Mouse (Mus musculus) neural tube, embryonic 12.5 days (tissue): ENCODE data around the gene Yipf3. TPM values are rescaled to one million over a fixed set of nuclear protein-coding genes. Genes with fewer than 3 reads are reported as not detected.

Experiments used
- ATAC-seq: fragments of 200-750 bp; cut with Nextera tagmentation; 2 replicates; pipeline ENCODE4 v1.8.0; 2017; ENCODE audit warnings: low read depth, mild to moderate bottlenecking, moderate TSS enrichment, moderate library complexity; ENCODE audit not compliant: low FRiP score
- H3K27ac ChIP-seq: fragments of 300-500 bp; sonication (generic); 2 replicates; pipeline ENCODE4 v1.5.1; 2016
- H3K27me3 ChIP-seq: fragments of 300-500 bp; sonication (generic); replicated peaks from 2 replicates; pipeline ENCODE4 v1.6.1; 2016; ENCODE audit warnings: mild to moderate bottlenecking
- H3K36me3 ChIP-seq: fragments of 300-500 bp; sonication (generic); 2 replicates; pipeline ENCODE4 v1.6.1; 2016; ENCODE audit warnings: mild to moderate bottlenecking
- H3K4me1 ChIP-seq: fragments of 300-500 bp; sonication (generic); 2 replicates; pipeline ENCODE4 v1.6.1; 2016
- H3K4me2 ChIP-seq: fragments of 300-500 bp; sonication (generic); replicated peaks from 2 replicates; pipeline ENCODE4 v1.6.1; 2016; ENCODE audit warnings: mild to moderate bottlenecking
- H3K4me3 ChIP-seq: fragments of 300-500 bp; sonication (generic); 2 replicates; pipeline ENCODE4 v1.5.1; 2016
- H3K9ac ChIP-seq: fragments of 300-500 bp; sonication (generic); 2 replicates; pipeline ENCODE4 v1.6.1; 2016; ENCODE audit warnings: mild to moderate bottlenecking
- H3K9me3 ChIP-seq: fragments of 300-500 bp; sonication (generic); 2 replicates; pipeline ENCODE4 v1.6.1; 2016; ENCODE audit warnings: mild to moderate bottlenecking
- WGBS: fragments of 180-500 bp; shearing (Covaris S2); methylation state at CpG from one replicate; pipeline ENCODE4 v1.1.7; 2016; 5-methylcytosine and 5-hydroxymethylcytosine counted together
- polyA plus RNA-seq: library from polyadenylated mRNA; unstranded; fragments of >200 nt; fragmentation: Nextera tagmentation; extraction: Ambion mirVana; gene quantifications from 2 replicates; pipeline ENCODE4 v1.2.1, GENCODE M21; 2016

Gene Yipf3
- polyA plus RNA-seq, 1 experiment from 2014 or later, result 73.9 TPM

DNA sequence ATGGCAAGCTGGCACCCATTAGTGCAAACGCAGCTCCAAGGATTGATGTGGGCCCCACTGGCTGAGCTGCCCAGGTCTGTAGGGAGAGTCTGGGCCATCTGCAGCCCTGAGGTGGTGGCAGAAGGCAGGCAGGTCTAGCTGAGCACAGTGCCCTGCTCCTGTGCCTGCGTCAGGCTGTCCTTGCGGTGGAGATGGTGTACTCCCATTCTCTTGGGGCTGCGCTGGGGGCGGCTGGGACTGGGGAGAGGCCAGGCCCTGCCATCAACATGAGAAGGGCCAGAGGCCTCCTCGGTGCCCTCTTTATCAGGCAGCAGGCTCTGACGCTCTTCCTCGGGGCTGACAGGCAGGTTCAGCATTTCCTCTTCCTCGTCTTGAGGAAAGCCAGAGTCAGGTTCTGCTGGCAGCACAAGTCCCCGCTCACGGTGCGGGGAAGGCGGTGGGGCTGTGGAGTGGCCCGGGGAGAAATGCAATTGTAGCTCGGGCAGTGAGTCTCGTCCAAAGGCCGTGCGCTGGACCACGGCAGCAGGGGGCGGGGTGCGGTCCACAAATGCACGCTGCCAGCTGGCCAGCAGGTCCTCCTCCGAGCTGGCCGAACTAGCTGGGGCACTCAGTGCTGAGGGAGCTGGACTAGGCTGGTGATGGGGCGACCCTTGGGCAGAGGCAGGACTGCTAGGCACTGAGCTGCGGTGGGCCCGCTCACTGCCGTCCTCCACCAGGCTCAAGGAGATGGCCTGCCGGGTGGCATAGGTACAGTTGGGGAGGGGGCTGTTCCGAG is 10.6 kb downstream of the Yipf3 start:
- 91% methylated on average over 30 of the region's 30 CpGs for WGBS
- Histone ChIP-seq H3K4me2 (no peak overlapping the region), H3K36me3 (peaks cover 59% of the 10 kb centered on the region), H3K27me3 (peaks cover 11% of the 10 kb centered on the region), H3K4me1 (peaks cover 14% of the 10 kb centered on the region; the same call in 1 of the 2 replicates), H3K9ac (no peak overlapping the region), H3K4me3 (no peak overlapping the region), H3K27ac (no peak overlapping the region), H3K9me3 (no peaks in the 10 kb centered on the region)
- ATAC-seq, result no peak

DNA sequence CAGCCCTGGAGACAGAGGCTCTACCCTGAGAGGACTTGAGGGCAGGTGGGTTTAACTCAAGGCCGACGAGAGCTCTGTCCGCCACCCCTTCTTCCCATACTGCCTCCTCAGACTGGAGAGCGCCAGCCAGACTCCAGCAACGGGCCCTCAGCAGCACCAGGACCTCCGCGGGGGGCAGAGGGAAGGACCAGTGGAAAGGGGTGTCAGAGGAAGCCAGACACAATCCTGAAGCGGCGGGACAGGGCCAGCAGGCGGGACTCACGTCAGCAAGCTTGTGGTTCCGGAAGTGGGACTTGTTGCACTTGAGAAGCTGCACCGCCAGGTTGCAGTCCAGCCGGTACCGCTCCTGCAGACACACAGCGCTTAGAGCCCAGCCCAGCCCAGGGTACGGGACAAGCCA is 11.8 kb downstream of the Yipf3 start:
- Histone ChIP-seq H3K4me3 (no peak overlapping the region), H3K27ac (no peak overlapping the region), H3K4me1 (peaks cover 8% of the 10 kb centered on the region; the same call in 1 of the 2 replicates), H3K36me3 (peaks cover 71% of the 10 kb centered on the region), H3K27me3 (peaks cover 9% of the 10 kb centered on the region), H3K9me3 (no peaks in the 10 kb centered on the region), H3K9ac (no peak overlapping the region), H3K4me2 (no peak overlapping the region)
- 91% methylated on average over 17 of the region's 17 CpGs for WGBS
- ATAC-seq, result no peak

GRCm38 (mm10) chr17:46262201-46262694 is 14.4 kb downstream of the Yipf3 start:
- WGBS, result 89% methylated on average over 5 of the region's 5 CpGs
- Histone ChIP-seq H3K9ac (no peak overlapping the region), H3K4me2 (no peak overlapping the region), H3K4me1 (no peaks in the 10 kb centered on the region), H3K4me3 (no peak overlapping the region), H3K9me3 (no peaks in the 10 kb centered on the region), H3K27me3 (no peaks in the 10 kb centered on the region), H3K27ac (no peak overlapping the region), H3K36me3 (peaks cover 77% of the 10 kb centered on the region)
- ATAC-seq, result no peak

DNA sequence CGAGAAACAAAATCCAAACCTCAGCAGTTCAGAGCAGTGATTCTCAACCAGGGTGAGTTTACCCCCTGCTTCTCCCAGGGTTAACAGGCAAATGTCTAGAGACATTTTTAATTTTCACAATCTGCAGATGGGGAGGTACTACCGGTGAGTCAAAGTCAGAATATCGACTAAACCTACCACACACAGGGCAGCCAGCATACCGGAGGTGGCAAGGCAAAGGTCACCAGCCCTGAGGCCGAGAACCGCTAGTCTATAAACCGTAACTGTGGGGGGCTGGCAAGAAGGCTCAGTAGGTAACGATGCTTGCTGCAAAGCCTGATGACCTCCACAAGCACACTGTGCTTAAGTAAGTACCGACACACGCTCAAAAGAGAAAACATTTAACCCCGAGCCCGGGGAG is 17.6 kb downstream of the Yipf3 start:
- Histone ChIP-seq H3K9ac (no peak overlapping the region), H3K4me3 (no peak overlapping the region), H3K36me3 (peaks cover 72% of the 10 kb centered on the region), H3K4me2 (no peak overlapping the region), H3K9me3 (no peaks in the 10 kb centered on the region), H3K27me3 (no peaks in the 10 kb centered on the region), H3K27ac (no peak overlapping the region), H3K4me1 (no peaks in the 10 kb centered on the region)
- WGBS, result 92% methylated on average over 12 of the region's 12 CpGs
- no peak for ATAC-seq

DNA sequence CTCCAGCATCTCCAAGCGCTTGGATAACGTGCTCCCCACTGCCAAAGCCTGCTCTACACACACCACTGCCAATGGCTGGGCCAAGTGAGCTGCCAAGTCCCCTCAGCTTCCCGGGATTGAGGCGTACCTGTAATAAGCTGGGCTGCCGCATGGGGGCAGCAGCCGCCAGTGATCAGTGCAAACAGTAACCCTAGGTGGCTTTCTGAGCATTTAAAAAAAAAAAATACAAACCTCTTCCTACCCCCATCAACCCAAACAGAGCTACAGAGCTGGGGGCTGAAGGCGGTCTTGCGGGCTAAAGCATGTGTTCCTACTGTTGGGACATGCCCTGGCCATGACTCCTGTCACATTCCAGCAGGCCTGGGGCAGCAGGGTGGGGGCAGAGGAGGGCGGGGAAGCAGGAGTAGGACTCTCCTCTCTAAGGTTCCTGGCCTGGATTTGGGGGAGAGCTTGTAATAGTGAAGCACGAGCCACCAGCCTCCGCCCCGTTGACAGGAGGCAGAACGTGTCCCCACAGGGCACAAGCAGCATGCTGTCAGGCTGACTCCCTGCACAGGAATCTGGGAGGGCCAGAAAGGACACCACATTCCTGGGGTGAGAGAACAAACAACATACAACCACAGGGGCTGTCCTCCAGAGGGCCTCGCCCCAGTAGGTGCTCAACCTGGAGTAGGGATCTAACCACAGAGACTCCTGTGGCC is 18.2 kb downstream of the Yipf3 start:
- Histone ChIP-seq H3K27ac (no peak overlapping the region), H3K4me2 (no peak overlapping the region), H3K9ac (no peak overlapping the region), H3K4me1 (no peaks in the 10 kb centered on the region), H3K36me3 (peaks cover 72% of the 10 kb centered on the region), H3K9me3 (no peaks in the 10 kb centered on the region), H3K27me3 (no peaks in the 10 kb centered on the region), H3K4me3 (no peak overlapping the region)
- 33% methylated on average over 14 of the region's 14 CpGs for WGBS
- ATAC-seq, result no peak

GRCm38 (mm10) chr17:46266986-46267385 is 19.1 kb downstream of the Yipf3 start:
- no peaks in the 10 kb centered on the region for H3K27me3 ChIP-seq
- no peak overlapping the region for H3K9ac ChIP-seq
- H3K9me3 ChIP-seq, result no peaks in the 10 kb centered on the region
- H3K27ac ChIP-seq, result no peak overlapping the region
- no peaks in the 10 kb centered on the region for H3K4me1 ChIP-seq
- peaks cover 72% of the 10 kb centered on the region for H3K36me3 ChIP-seq
- no peak for ATAC-seq
- no peak overlapping the region for H3K4me2 ChIP-seq
- no peak overlapping the region for H3K4me3 ChIP-seq
- WGBS, result 56% methylated on average over 6 of the region's 6 CpGs

GRCm38 (mm10) chr17:46267511-46267910 is 19.6 kb downstream of the Yipf3 start:
- ATAC-seq, result no peak
- peaks cover 70% of the 10 kb centered on the region for H3K36me3 ChIP-seq

GRCm38 (mm10) chr17:46268026-46268720 is 20.3 kb downstream of the Yipf3 start:
- H3K27me3 ChIP-seq, result no peaks in the 10 kb centered on the region
- 0 out of 2 replicates have a peak overlapping the region, but pooled peaks have one; percentile 17 for H3K9ac ChIP-seq
- no peak overlapping the region for H3K4me3 ChIP-seq
- no peak overlapping the region for H3K27ac ChIP-seq
- WGBS, result 78% methylated on average over 10 of the region's 10 CpGs
- no peak for ATAC-seq
- H3K36me3 ChIP-seq, result peaks cover 63% of the 10 kb centered on the region
- H3K4me2 ChIP-seq, result no peak overlapping the region
- no peaks in the 10 kb centered on the region for H3K4me1 ChIP-seq
- H3K9me3 ChIP-seq, result no peaks in the 10 kb centered on the region

More at GRCm38 (mm10) chr17:46267511-46267910, 19.6 kb downstream of the Yipf3 start:
- Histone ChIP-seq H3K9ac (no peak overlapping the region), H3K4me3 (no peak overlapping the region), H3K27me3 (no peaks in the 10 kb centered on the region), H3K4me1 (no peaks in the 10 kb centered on the region), H3K9me3 (no peaks in the 10 kb centered on the region), H3K27ac (no peak overlapping the region), H3K4me2 (no peak overlapping the region)
- WGBS, result 84% methylated on average over 7 of the region's 7 CpGs

GRCm38 (mm10) chr17:46269771-46270534 is 22.1 kb downstream of the Yipf3 start:
- Histone ChIP-seq H3K4me2 (no peak overlapping the region), H3K9ac (peak overlapping the region; percentile 13; the same call in 1 of the 2 replicates), H3K4me3 (no peak overlapping the region), H3K27me3 (no peaks in the 10 kb centered on the region), H3K4me1 (no peaks in the 10 kb centered on the region), H3K36me3 (peaks cover 60% of the 10 kb centered on the region), H3K27ac (no peak overlapping the region), H3K9me3 (no peaks in the 10 kb centered on the region)
- 93% methylated on average over 19 of the region's 19 CpGs for WGBS
- ATAC-seq, result no peak

DNA sequence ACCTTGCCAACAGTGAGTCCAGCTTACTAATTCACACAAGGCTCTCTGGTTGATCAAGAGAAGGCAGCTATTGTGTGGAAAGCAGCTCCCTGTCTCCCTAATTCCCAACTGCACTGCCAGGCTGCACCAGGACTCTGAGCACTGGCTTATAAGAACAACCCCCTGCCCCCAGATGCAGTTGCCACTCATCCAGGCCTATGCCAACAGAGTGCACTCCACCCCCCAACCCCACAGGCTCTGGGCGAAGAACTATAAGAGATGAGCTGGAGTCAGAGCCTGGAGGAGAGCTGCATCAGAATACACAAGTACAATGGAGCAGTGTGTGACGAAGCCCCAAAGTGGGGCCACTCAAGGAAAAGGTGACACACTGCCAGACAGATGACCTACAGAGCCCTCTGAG is 24.2 kb downstream of the Yipf3 start:
- 82% methylated on average over 2 of the region's 2 CpGs for WGBS

GRCm38 (mm10) chr17:46272675-46273074 is 24.8 kb downstream of the Yipf3 start:
- peaks cover 57% of the 10 kb centered on the region for H3K36me3 ChIP-seq
- 93% methylated on average over 5 of the region's 5 CpGs for WGBS
- ATAC-seq, result no peak

More for the DNA sequence above, 24.2 kb downstream of the Yipf3 start:
- Histone ChIP-seq H3K27me3 (no peaks in the 10 kb centered on the region), H3K9ac (no peak overlapping the region), H3K9me3 (no peaks in the 10 kb centered on the region), H3K4me1 (no peaks in the 10 kb centered on the region), H3K27ac (no peak overlapping the region), H3K4me2 (no peak overlapping the region), H3K4me3 (no peak overlapping the region), H3K36me3 (peaks cover 57% of the 10 kb centered on the region)
- no peak for ATAC-seq

More at GRCm38 (mm10) chr17:46272675-46273074, 24.8 kb downstream of the Yipf3 start:
- H3K27ac ChIP-seq, result no peak overlapping the region
- no peaks in the 10 kb centered on the region for H3K9me3 ChIP-seq
- no peak overlapping the region for H3K4me2 ChIP-seq
- no peaks in the 10 kb centered on the region for H3K4me1 ChIP-seq
- H3K27me3 ChIP-seq, result no peaks in the 10 kb centered on the region
- no peak overlapping the region for H3K4me3 ChIP-seq
- no peak overlapping the region for H3K9ac ChIP-seq
